Mouse (Mus musculus): Measurements from ENCODE around the gene Odaph. TPM values are rescaled to one million over a fixed set of nuclear protein-coding genes. Genes with fewer than 3 reads are reported as not detected.
"Not testable (repeated sequence)": the region's sequence is repeated elsewhere in the genome, so short reads cannot be mapped to it uniquely, and the experiment has no call there.

Odaph gene
- 0.11 TPM in 1 of 2 replicates, not detected in the other for polyA plus RNA-seq (2012; rRNA removed)

- 59% methylated on average over 4 of the region's 4 CpGs for WGBS
- Histone ChIP-seq H3K27ac (ENCODE audit: insufficient read depth, low read depth, low read length) (no peak within 1 kb of the TSS), H3K36me3 (ENCODE audit: control insufficient read depth, insufficient read depth, low read length) (no peaks in the 10 kb centered on the region), H3K27me3 (replicated peaks; ENCODE audit: control insufficient read depth, insufficient read depth, low read length) (no peaks in the 10 kb centered on the region), H3K4me1 (ENCODE audit: control insufficient read depth, insufficient read depth, low read length) (no peaks in the 10 kb centered on the region), H3K4me3 (ENCODE audit: insufficient read depth, low read depth, low read length) (no peak within 1 kb of the TSS)
- TF ChIP-seq POLR2A (IDR thresholded peaks at IDR 0.05; ENCODE audit: low read depth, low read length) = no peak
- TF ChIP-seq CTCF (conservative IDR thresholded peaks at IDR 0.05; ENCODE audit: insufficient read depth, insufficient read length, low read depth, low read length) = no peak
- DNase-seq = no peak
These were observed at the start of gene Odaph for GRCm38 (mm10) chr5:91987236-91987635. Gene Odaph, plus strand, starts transcription at chr5:91987475.

GRCm38 (mm10) chr5:91945609-91946008 is 41.7 kb upstream of the Odaph start:
- not testable (repeated sequence) for H3K4me1 ChIP-seq (ENCODE audit: control insufficient read depth, insufficient read depth, low read length); DNase-seq; H3K27me3 ChIP-seq (replicated peaks; ENCODE audit: control insufficient read depth, insufficient read depth, low read length); H3K4me3 ChIP-seq (ENCODE audit: insufficient read depth, low read depth, low read length); H3K27ac ChIP-seq (ENCODE audit: insufficient read depth, low read depth, low read length)
- peaks cover 10% of the 10 kb centered on the region for H3K36me3 ChIP-seq (ENCODE audit: control insufficient read depth, insufficient read depth, low read length)
- 88% methylated on average over 1 of the region's 1 CpGs for WGBS

GRCm38 (mm10) chr5:91947008-91947407 is 40.3 kb upstream of the Odaph start:
- TF ChIP-seq POLR2A (IDR thresholded peaks at IDR 0.05; ENCODE audit: low read depth, low read length) (no peak), CTCF (conservative IDR thresholded peaks at IDR 0.05; ENCODE audit: insufficient read depth, insufficient read length, low read depth, low read length) (no peak)

GRCm38 (mm10) chr5:91949441-91949840 is 37.8 kb upstream of the Odaph start:
- no peak overlapping the region for H3K27ac ChIP-seq (ENCODE audit: insufficient read depth, low read depth, low read length)
- 94% methylated on average over 7 of the region's 7 CpGs for WGBS
- TF ChIP-seq POLR2A (IDR thresholded peaks at IDR 0.05; ENCODE audit: low read depth, low read length) (no peak), CTCF (conservative IDR thresholded peaks at IDR 0.05; ENCODE audit: insufficient read depth, insufficient read length, low read depth, low read length) (no peak)
- H3K36me3 ChIP-seq (ENCODE audit: control insufficient read depth, insufficient read depth, low read length) = peaks cover 13% of the 10 kb centered on the region
- no peaks in the 10 kb centered on the region for H3K4me1 ChIP-seq (ENCODE audit: control insufficient read depth, insufficient read depth, low read length)
- H3K27me3 ChIP-seq (replicated peaks; ENCODE audit: control insufficient read depth, insufficient read depth, low read length) = no peaks in the 10 kb centered on the region
- H3K4me3 ChIP-seq (ENCODE audit: insufficient read depth, low read depth, low read length) = no peak overlapping the region
- DNase-seq = no peak

More at GRCm38 (mm10) chr5:91947008-91947407, 40.3 kb upstream of the Odaph start:
- no peaks in the 10 kb centered on the region for H3K4me1 ChIP-seq (ENCODE audit: control insufficient read depth, insufficient read depth, low read length)
- no peak overlapping the region for H3K27ac ChIP-seq (ENCODE audit: insufficient read depth, low read depth, low read length)
- WGBS = 93% methylated on average over 4 of the region's 4 CpGs
- H3K27me3 ChIP-seq (replicated peaks; ENCODE audit: control insufficient read depth, insufficient read depth, low read length) = no peaks in the 10 kb centered on the region
- peaks cover 12% of the 10 kb centered on the region for H3K36me3 ChIP-seq (ENCODE audit: control insufficient read depth, insufficient read depth, low read length)
- DNase-seq = no peak
- no peak overlapping the region for H3K4me3 ChIP-seq (ENCODE audit: insufficient read depth, low read depth, low read length)

- Histone ChIP-seq H3K4me3 (ENCODE audit: insufficient read depth, low read depth, low read length) (no peak overlapping the region), H3K27me3 (replicated peaks; ENCODE audit: control insufficient read depth, insufficient read depth, low read length) (no peaks in the 10 kb centered on the region), H3K27ac (ENCODE audit: insufficient read depth, low read depth, low read length) (no peak overlapping the region), H3K36me3 (ENCODE audit: control insufficient read depth, insufficient read depth, low read length) (peaks cover 16% of the 10 kb centered on the region), H3K4me1 (ENCODE audit: control insufficient read depth, insufficient read depth, low read length) (no peaks in the 10 kb centered on the region)
- peak; percentile 10 for DNase-seq
- TF ChIP-seq CTCF (conservative IDR thresholded peaks at IDR 0.05; ENCODE audit: insufficient read depth, insufficient read length, low read depth, low read length) (no peak), POLR2A (IDR thresholded peaks at IDR 0.05; ENCODE audit: low read depth, low read length) (no peak)
These were observed 35.9 kb upstream of the Odaph start for GRCm38 (mm10) chr5:91951404-91951803.

GRCm38 (mm10) chr5:91956991-91957760 is 30.1 kb upstream of the Odaph start:
- DNase-seq = no peak
- Histone ChIP-seq H3K4me1 (ENCODE audit: control insufficient read depth, insufficient read depth, low read length) (peaks cover 8% of the 10 kb centered on the region), H3K36me3 (ENCODE audit: control insufficient read depth, insufficient read depth, low read length) (peaks cover 5% of the 10 kb centered on the region; the same call in 1 of the 2 replicates), H3K27me3 (replicated peaks; ENCODE audit: control insufficient read depth, insufficient read depth, low read length) (no peaks in the 10 kb centered on the region), H3K27ac (ENCODE audit: insufficient read depth, low read depth, low read length) (no peak overlapping the region), H3K4me3 (ENCODE audit: insufficient read depth, low read depth, low read length) (no peak overlapping the region)
- TF ChIP-seq POLR2A (IDR thresholded peaks at IDR 0.05; ENCODE audit: low read depth, low read length) (no peak), CTCF (conservative IDR thresholded peaks at IDR 0.05; ENCODE audit: insufficient read depth, insufficient read length, low read depth, low read length) (no peak)
- WGBS = 88% methylated on average over 3 of the region's 3 CpGs

- Histone ChIP-seq H3K36me3 (ENCODE audit: control insufficient read depth, insufficient read depth, low read length) (peaks cover 4% of the 10 kb centered on the region; the same call in 1 of the 2 replicates), H3K4me3 (ENCODE audit: insufficient read depth, low read depth, low read length) (no peak overlapping the region), H3K4me1 (ENCODE audit: control insufficient read depth, insufficient read depth, low read length) (peaks cover 8% of the 10 kb centered on the region), H3K27me3 (replicated peaks; ENCODE audit: control insufficient read depth, insufficient read depth, low read length) (no peaks in the 10 kb centered on the region), H3K27ac (ENCODE audit: insufficient read depth, low read depth, low read length) (no peak overlapping the region)
- TF ChIP-seq CTCF (conservative IDR thresholded peaks at IDR 0.05; ENCODE audit: insufficient read depth, insufficient read length, low read depth, low read length) (no peak), POLR2A (IDR thresholded peaks at IDR 0.05; ENCODE audit: low read depth, low read length) (no peak)
- no peak for DNase-seq
- 92% methylated on average over 1 of the region's 1 CpGs for WGBS
These were observed 28.2 kb upstream of the Odaph start for GRCm38 (mm10) chr5:91959096-91959495.
